Mouse (Mus musculus): ENCODE data around the gene Ankrd11. TPM values are rescaled to one million over a fixed set of nuclear protein-coding genes. Genes with fewer than 3 reads are reported as not detected.
A peak's percentile ranks its signal among the peaks of the same experiment; 100 is the strongest.

The Ankrd11 gene
- polyA plus RNA-seq, 1 experiment from 2014 or later: 67.3 TPM

DNA sequence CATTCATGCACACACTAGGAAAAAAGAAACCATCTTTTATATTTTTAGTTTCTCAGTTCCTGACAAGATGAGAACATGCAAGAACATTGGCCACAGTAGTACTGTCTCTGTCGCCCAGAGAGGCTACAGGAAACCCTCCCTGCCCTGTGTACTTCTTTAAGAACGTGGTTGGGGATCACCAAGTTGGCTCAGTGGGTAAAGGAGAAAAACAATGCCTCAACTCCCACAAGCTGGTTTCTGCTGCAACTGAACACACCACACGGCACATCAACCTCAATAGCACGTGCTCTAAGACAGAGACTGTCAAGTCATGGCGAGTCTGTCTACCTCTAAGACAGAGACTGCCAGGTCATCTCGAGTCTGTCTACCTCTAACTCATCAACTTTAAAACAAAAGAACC, 89.0 kb downstream of the Ankrd11 start:
- Histone ChIP-seq H3K36me3 (no peaks in the 10 kb centered on the region), H3K9me3 (no peaks in the 10 kb centered on the region), H3K27me3 (replicated peaks) (no peaks in the 10 kb centered on the region), H3K4me2 (no peak overlapping the region), H3K4me1 (peaks cover 26% of the 10 kb centered on the region), H3K9ac (no peak overlapping the region), H3K4me3 (replicated peaks) (no peak overlapping the region), H3K27ac (no peak overlapping the region)
- WGBS: 82% methylated on average over 6 of the region's 6 CpGs
- ATAC-seq (ENCODE audit: insufficient read depth, low FRiP score, low read depth): no peak

DNA sequence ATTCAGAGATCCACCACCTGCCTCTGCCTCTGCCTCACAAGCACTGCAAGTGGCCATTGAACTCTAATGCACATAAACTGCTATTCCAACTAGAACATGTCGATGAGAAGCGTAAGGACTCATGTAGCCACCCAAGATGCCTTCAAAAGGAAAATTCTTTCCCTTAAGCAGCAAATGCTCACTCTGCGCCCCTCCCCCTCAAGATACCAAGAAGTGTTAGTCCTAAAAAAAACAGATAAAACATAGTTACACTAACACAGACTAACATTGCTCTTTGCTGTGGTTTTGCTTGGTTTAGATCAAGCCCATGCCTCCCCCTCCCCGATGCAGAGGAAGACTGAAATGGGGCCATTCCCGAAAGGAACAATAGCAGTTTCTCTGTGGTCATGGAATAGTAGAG, 90.6 kb downstream of the Ankrd11 start:
- Histone ChIP-seq H3K27ac (no peak overlapping the region), H3K4me1 (peaks cover 17% of the 10 kb centered on the region), H3K27me3 (replicated peaks) (no peaks in the 10 kb centered on the region), H3K36me3 (no peaks in the 10 kb centered on the region), H3K9me3 (no peaks in the 10 kb centered on the region), H3K4me3 (replicated peaks) (no peak overlapping the region), H3K9ac (no peak overlapping the region), H3K4me2 (no peak overlapping the region)
- 86% methylated on average over 5 of the region's 5 CpGs for WGBS
- ATAC-seq (ENCODE audit: insufficient read depth, low FRiP score, low read depth): no peak

DNA sequence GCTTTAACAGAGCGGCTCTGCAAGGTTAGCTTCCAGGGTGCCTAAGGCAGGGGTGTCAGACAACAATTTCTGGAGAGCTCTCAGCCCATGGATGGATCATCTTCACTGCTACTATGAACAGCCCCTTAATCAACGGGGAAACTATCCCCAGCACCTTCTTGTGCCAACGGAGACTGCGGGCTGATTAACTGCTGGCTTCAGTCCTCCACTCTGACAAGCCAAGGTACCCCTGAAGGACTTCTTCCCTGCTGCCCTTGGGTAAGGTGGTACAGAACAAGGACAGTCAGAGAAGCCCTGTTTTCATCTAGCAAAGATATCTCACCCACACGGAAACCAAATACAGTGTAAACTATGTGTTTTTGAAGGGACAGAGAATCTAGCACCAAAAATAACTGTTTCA, 92.4 kb downstream of the Ankrd11 start:
- Histone ChIP-seq H3K36me3 (no peaks in the 10 kb centered on the region), H3K27ac (no peak overlapping the region), H3K27me3 (replicated peaks) (no peaks in the 10 kb centered on the region), H3K4me3 (replicated peaks) (no peak overlapping the region), H3K9me3 (no peaks in the 10 kb centered on the region), H3K4me1 (peaks cover 11% of the 10 kb centered on the region), H3K4me2 (no peak overlapping the region), H3K9ac (no peak overlapping the region)
- ATAC-seq (ENCODE audit: insufficient read depth, low FRiP score, low read depth): no peak
- 80% methylated on average over 5 of the region's 5 CpGs for WGBS

- no peak overlapping the region for H3K27ac ChIP-seq
- H3K4me3 ChIP-seq (replicated peaks): no peak overlapping the region
- ATAC-seq (ENCODE audit: insufficient read depth, low FRiP score, low read depth): no peak
- no peaks in the 10 kb centered on the region for H3K27me3 ChIP-seq (replicated peaks)
- no peaks in the 10 kb centered on the region for H3K9me3 ChIP-seq
- peaks cover 16% of the 10 kb centered on the region for H3K4me1 ChIP-seq
- H3K9ac ChIP-seq: no peak overlapping the region
- 74% methylated on average over 2 of the region's 2 CpGs for WGBS
- no peak overlapping the region for H3K4me2 ChIP-seq
- no peaks in the 10 kb centered on the region for H3K36me3 ChIP-seq
Measured at GRCm38 (mm10) chr8:122945775-122946174, 96.3 kb downstream of the Ankrd11 start.

DNA sequence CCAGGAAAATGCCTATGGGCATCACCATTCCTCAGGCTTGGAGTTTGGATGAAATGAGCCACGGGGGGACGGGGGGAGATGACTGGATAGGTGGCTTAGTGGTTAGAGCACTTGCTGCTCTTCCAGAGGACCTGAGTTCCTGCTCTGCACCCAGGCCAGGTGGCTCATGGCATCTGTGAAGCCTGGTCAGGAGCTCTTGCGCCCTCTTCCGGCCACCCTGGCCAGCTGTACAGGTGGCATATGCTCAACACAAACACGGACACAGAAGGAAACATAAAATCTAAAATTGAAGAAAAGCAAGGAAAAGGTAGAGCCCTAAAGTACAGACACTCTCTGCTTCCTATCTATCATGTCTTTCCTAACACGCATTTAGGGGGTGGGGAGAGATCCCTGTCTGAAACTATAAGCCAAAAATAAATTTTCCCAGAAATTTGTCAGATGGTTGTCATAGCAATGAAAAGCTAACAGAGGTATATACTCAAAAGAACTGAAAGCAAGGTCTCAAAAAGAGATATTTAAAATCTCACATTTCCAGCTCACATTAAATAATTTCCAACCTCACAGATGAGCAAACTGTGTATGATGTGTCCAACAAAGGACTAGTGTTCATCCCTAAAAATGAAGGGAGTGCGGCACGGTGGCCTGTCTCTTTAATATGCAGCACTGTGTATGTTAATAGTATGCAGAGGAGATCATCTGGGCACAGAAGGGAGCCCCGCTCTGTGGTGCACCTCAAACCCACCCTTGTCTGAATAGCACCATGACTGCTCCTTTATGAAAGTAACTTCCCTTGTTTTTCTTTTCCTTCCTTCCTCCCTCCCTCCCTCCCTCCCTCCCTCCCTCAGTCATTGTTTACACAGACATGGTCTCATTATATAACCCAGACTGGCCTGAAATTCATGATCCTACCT, 99.0 kb downstream of the Ankrd11 start:
- no peak overlapping the region for H3K4me3 ChIP-seq (replicated peaks)
- H3K9ac ChIP-seq: no peak overlapping the region
- ATAC-seq (ENCODE audit: insufficient read depth, low FRiP score, low read depth): no peak
- H3K9me3 ChIP-seq: no peaks in the 10 kb centered on the region
- H3K4me2 ChIP-seq: no peak overlapping the region
- H3K27ac ChIP-seq: 0 out of 2 replicates have a peak overlapping the region, but pooled peaks have one; percentile 13
- WGBS: 73% methylated on average over 9 of the region's 9 CpGs
- no peaks in the 10 kb centered on the region for H3K27me3 ChIP-seq (replicated peaks)
- no peaks in the 10 kb centered on the region for H3K36me3 ChIP-seq
- peaks cover 8% of the 10 kb centered on the region for H3K4me1 ChIP-seq

DNA sequence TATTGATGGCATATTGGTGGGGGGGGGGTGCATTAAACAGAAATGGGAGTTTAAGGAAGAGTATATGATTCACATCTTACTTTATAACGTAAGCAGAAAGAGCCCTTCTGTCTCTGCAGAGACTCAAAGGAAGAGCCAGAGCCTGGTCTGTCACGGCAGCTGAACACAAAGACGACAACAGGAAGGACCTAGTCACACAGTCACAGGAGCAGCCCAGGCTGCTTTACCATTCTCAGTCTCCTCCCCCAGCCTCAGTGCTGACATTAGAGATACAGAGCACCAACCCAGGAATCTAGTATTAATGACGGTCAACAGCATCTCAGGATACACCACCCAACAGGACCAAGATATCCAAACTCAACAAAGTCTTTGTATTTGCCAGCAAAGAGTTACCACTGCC, 103.5 kb downstream of the Ankrd11 start:
- Histone ChIP-seq H3K36me3 (no peaks in the 10 kb centered on the region), H3K4me2 (no peak overlapping the region), H3K27ac (no peak overlapping the region), H3K9me3 (no peaks in the 10 kb centered on the region), H3K9ac (no peak overlapping the region), H3K27me3 (replicated peaks) (no peaks in the 10 kb centered on the region), H3K4me1 (peaks cover 14% of the 10 kb centered on the region), H3K4me3 (replicated peaks) (no peak overlapping the region)
- 39% methylated on average over 4 of the region's 4 CpGs for WGBS
- ATAC-seq (ENCODE audit: insufficient read depth, low FRiP score, low read depth): no peak

- no peak overlapping the region for H3K4me3 ChIP-seq (replicated peaks)
- no peaks in the 10 kb centered on the region for H3K27me3 ChIP-seq (replicated peaks)
- ATAC-seq (ENCODE audit: insufficient read depth, low FRiP score, low read depth): no peak
- WGBS: 83% methylated on average over 3 of the region's 3 CpGs
- no peaks in the 10 kb centered on the region for H3K36me3 ChIP-seq
- H3K4me2 ChIP-seq: no peak overlapping the region
- H3K27ac ChIP-seq: 0 out of 2 replicates have a peak overlapping the region, but pooled peaks have one; percentile 13
- H3K9me3 ChIP-seq: no peaks in the 10 kb centered on the region
- H3K4me1 ChIP-seq: peaks cover 14% of the 10 kb centered on the region
- no peak overlapping the region for H3K9ac ChIP-seq
Measured at GRCm38 (mm10) chr8:122938170-122938569, 103.9 kb downstream of the Ankrd11 start.

- WGBS: 55% methylated on average over 2 of the region's 2 CpGs
- ATAC-seq (ENCODE audit: insufficient read depth, low FRiP score, low read depth): no peak
- no peak overlapping the region for H3K4me3 ChIP-seq (replicated peaks)
- H3K36me3 ChIP-seq: no peaks in the 10 kb centered on the region
- H3K27me3 ChIP-seq (replicated peaks): no peaks in the 10 kb centered on the region
- H3K27ac ChIP-seq: 0 out of 2 replicates have a peak overlapping the region, but pooled peaks have one; percentile 6
- H3K4me1 ChIP-seq: peaks cover 11% of the 10 kb centered on the region; the same call in 1 of the 2 replicates
- H3K9me3 ChIP-seq: no peaks in the 10 kb centered on the region
- no peak overlapping the region for H3K9ac ChIP-seq
- H3K4me2 ChIP-seq: no peak overlapping the region
Measured at GRCm38 (mm10) chr8:122937545-122938053, 104.5 kb downstream of the Ankrd11 start.

DNA sequence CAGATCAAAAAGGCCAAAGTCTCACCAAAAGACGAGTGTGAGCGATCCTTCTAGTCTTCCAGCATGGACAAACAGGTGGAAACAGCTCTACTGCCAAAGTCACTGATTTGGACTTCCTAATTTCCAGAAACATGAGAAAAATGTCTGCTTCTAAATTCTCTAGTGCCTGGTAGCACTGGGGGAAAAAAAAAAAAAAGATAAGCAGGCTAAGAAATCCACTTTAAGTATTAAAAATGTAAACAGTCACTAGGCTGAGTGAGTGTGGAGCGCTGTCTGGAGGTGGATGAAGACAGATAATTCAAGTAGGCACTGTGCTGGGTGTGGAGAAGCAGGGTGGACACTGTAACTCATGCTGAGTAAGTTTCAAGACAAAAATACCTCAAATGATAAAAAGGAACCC, 106.2 kb downstream of the Ankrd11 start:
- Histone ChIP-seq H3K9ac (no peak overlapping the region), H3K36me3 (no peaks in the 10 kb centered on the region), H3K9me3 (no peaks in the 10 kb centered on the region), H3K27me3 (replicated peaks) (no peaks in the 10 kb centered on the region), H3K4me1 (peaks cover 11% of the 10 kb centered on the region; the same call in 1 of the 2 replicates), H3K4me3 (replicated peaks) (no peak overlapping the region), H3K27ac (no peak overlapping the region), H3K4me2 (no peak overlapping the region)
- no peak for ATAC-seq (ENCODE audit: insufficient read depth, low FRiP score, low read depth)
- WGBS: 58% methylated on average over 3 of the region's 3 CpGs

GRCm38 (mm10) chr8:122935118-122935517, 107.0 kb downstream of the Ankrd11 start:
- no peak for ATAC-seq (ENCODE audit: insufficient read depth, low FRiP score, low read depth)
- H3K9me3 ChIP-seq: no peaks in the 10 kb centered on the region
- H3K27me3 ChIP-seq (replicated peaks): no peaks in the 10 kb centered on the region
- H3K4me3 ChIP-seq (replicated peaks): no peak overlapping the region
- H3K27ac ChIP-seq: no peak overlapping the region
- no peaks in the 10 kb centered on the region for H3K36me3 ChIP-seq
- H3K9ac ChIP-seq: no peak overlapping the region
- no peak overlapping the region for H3K4me2 ChIP-seq
- WGBS: 90% methylated on average over 1 of the region's 1 CpGs
- H3K4me1 ChIP-seq: peaks cover 11% of the 10 kb centered on the region; the same call in 1 of the 2 replicates

- H3K27me3 ChIP-seq (replicated peaks): no peaks in the 10 kb centered on the region
- no peak overlapping the region for H3K9ac ChIP-seq
- no peak overlapping the region for H3K4me3 ChIP-seq (replicated peaks)
- ATAC-seq (ENCODE audit: insufficient read depth, low FRiP score, low read depth): no peak
- H3K4me2 ChIP-seq: no peak overlapping the region
- H3K27ac ChIP-seq: 0 out of 2 replicates have a peak overlapping the region, but pooled peaks have one; percentile 3
- H3K4me1 ChIP-seq: peaks cover 11% of the 10 kb centered on the region; the same call in 1 of the 2 replicates
- no peaks in the 10 kb centered on the region for H3K36me3 ChIP-seq
- H3K9me3 ChIP-seq: no peaks in the 10 kb centered on the region
Measured at GRCm38 (mm10) chr8:122933973-122934372, 108.1 kb downstream of the Ankrd11 start.

- H3K4me1 ChIP-seq: peaks cover 5% of the 10 kb centered on the region; the same call in 1 of the 2 replicates
- H3K27ac ChIP-seq: no peak overlapping the region
- 73% methylated on average over 2 of the region's 2 CpGs for WGBS
Measured at GRCm38 (mm10) chr8:122932561-122932959, 109.5 kb downstream of the Ankrd11 start.

More at GRCm38 (mm10) chr8:122932561-122932959, 109.5 kb downstream of the Ankrd11 start:
- H3K9me3 ChIP-seq: no peaks in the 10 kb centered on the region
- no peaks in the 10 kb centered on the region for H3K36me3 ChIP-seq
- H3K4me3 ChIP-seq (replicated peaks): no peak overlapping the region
- no peak for ATAC-seq (ENCODE audit: insufficient read depth, low FRiP score, low read depth)
- no peak overlapping the region for H3K4me2 ChIP-seq
- no peak overlapping the region for H3K9ac ChIP-seq
- no peaks in the 10 kb centered on the region for H3K27me3 ChIP-seq (replicated peaks)

All from stomach, embryonic 15.5 days (tissue).